Mouse (Mus musculus) brain, adult 2 months (tissue): ENCODE measurements around the gene Fxr2.

ENCODE experiments used
- DNase-seq: peaks from one replicate; pipeline ENCODE4 v3.0.0; 2011; ENCODE audit warnings: low read depth, low spot score

Fxr2 gene

GRCm38 (mm10) chr11:69632284-69633089 is at the start of gene Fxr2:
Fxr2 (plus strand) TSS chr11:69632990.
- DNase-seq: peak; percentile 100

- DNase-seq: no peak
Observed at GRCm38 (mm10) chr11:69584008-69584407, 48.8 kb upstream of the Fxr2 start.

GRCm38 (mm10) chr11:69584937-69585336 is 47.9 kb upstream of the Fxr2 start:
- DNase-seq: no peak

- no peak for DNase-seq
Observed at GRCm38 (mm10) chr11:69585718-69586325, 47.0 kb upstream of the Fxr2 start.

- no peak for DNase-seq
Observed at GRCm38 (mm10) chr11:69589207-69589834, 43.5 kb upstream of the Fxr2 start.

GRCm38 (mm10) chr11:69590622-69591021 is 42.2 kb upstream of the Fxr2 start:
- no peak for DNase-seq

DNA sequence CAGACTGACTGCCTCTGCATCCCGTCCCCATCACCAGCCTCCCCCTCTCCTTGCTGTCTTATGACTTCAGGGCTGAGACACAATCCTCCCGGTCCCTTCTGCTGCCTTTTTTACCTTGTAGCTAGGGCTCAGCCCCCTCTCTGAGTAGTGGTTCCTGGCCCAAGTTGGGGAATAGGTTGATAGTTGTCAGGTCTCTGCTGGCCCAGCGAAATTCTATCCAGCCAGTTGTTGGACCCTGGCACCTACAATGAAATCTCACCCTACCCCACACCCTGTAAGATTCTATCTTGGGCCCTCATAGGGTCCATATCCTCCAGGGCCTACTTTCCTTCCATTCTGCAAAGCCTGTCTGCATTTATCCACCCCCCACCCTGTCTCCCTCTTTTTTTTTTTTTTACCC is 41.4 kb upstream of the Fxr2 start:
- DNase-seq: no peak

- peak; percentile 66 for DNase-seq
Observed at GRCm38 (mm10) chr11:69591899-69592637, 40.7 kb upstream of the Fxr2 start.

- DNase-seq: no peak
Observed at GRCm38 (mm10) chr11:69592799-69593198, 40.0 kb upstream of the Fxr2 start.

DNA sequence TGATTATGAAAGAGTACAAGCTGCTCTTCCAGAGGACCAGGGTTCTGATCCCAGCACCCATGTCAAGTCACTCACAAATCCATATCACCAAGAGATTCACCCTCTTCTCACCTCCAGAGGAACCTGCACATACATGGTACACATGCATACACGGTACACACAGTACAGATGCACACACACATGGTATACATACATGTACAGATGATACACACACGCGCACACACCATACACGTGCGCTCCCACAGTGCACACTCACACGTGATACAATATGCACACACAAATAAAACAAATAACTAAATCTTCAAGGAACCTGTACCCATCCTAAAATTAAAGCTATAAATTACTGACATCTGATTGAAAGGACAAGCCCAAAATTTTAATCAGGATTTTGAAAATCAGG is 37.9 kb upstream of the Fxr2 start:
- no peak for DNase-seq

- no peak for DNase-seq
Observed at GRCm38 (mm10) chr11:69599436-69599835, 33.4 kb upstream of the Fxr2 start.

GRCm38 (mm10) chr11:69600098-69600497 is 32.7 kb upstream of the Fxr2 start:
- peak; percentile 55 for DNase-seq

DNA sequence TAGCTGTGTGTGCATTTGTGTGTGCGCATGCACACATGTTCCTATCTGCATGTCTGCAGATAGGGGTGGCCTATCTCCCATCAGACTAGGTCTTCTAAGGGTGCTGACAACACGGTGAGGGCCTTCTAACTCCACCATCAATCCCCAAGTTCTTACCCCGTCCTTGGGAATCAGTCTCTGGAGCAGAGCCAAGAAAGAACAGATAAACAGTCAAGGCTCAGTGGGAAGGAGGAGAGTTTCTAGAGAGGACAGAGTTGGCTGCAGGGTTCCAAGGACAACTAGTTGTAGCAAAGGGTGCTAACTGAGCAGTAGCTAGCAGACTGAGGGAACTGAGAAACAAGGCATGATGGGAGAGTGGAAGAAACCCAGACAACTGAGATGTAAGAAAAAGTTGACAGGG is 31.0 kb upstream of the Fxr2 start:
- DNase-seq: no peak

DNA sequence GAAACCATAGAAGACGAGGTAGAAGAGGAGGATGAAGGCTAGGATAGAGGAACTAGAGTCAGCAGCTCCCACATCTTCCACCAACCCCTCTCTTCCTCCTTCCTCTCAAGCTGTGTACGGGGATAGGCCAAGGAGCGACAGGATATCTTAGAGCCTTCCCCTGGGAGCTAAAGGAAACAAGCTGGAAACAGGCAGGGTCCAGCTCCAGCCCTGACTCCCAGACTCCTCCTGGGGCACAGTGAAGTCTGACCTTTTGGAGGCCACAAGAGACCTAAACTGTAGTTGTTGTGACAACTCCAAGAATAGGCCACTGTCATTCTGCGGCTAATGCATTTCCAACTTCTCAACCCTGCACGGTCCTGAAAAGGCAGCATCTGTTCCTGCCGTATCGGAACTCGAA is 29.3 kb upstream of the Fxr2 start:
- no peak for DNase-seq

DNA sequence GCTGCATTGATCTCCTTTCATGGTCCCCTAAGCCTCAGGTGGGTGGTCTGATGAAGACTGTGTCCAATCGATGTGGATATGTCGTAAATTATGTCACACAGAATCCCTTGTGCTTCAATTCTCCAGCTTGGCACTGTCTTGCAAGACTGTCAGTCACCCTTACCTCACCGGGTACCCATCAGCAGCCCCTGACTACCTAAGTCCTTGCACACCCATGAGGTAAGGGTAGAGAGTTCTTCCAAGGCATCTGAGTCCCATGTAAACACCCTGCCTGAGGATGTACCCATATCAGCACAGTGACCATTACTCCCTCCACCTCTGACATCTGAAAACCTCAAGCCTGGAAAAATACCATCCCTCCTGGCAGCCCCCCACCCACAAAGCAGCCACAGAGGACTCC is 28.4 kb upstream of the Fxr2 start:
- peak; percentile 39 for DNase-seq

GRCm38 (mm10) chr11:69604795-69605664 is 27.8 kb upstream of the Fxr2 start:
- peak; percentile 77 for DNase-seq

DNA sequence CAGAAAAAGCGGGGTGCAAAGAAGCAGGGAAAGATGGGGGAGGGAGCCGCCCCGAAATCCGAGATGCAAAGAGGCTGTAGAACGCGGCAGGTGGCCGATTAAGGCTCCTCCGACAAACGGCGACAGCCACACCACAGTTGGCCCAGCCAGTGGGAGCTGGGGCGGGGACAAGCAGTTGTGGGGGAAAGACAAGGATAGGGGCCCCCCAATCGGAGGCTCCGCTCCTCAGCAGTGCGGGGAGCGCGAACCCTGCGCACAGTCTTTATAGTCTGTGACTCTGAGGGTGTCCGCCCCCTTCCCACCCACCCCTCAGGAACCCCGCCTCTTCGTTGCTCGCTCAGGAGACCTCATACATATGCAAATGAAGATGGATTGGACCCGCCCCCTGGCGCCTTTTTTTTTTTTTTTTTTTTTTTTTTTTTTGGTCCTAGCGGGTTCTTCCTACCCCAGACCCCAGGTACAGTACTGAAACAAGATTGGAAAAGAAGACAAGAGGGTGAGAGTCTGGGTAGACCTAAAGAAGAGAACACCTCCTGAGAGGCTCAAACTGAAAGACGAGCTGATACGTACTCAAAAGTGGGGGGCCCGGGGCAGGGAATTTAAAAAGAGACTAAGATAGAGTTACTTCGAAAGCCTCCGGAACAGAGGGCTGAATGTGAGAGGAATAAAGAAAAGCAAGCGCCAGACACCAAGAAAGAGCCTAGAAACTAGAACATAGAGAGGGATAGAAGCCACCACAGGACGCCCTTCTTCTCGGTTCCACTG is 26.9 kb upstream of the Fxr2 start, which contains the start of gene Atp1b2:
Atp1b2 (minus strand) TSS at position 217 of the 765 bp plus-strand sequence.
- peak; percentile 97 for DNase-seq

- no peak for DNase-seq
Observed at GRCm38 (mm10) chr11:69606491-69606795, 26.3 kb upstream of the Fxr2 start.

GRCm38 (mm10) chr11:69606832-69607231 is 26.0 kb upstream of the Fxr2 start:
- no peak for DNase-seq

DNA sequence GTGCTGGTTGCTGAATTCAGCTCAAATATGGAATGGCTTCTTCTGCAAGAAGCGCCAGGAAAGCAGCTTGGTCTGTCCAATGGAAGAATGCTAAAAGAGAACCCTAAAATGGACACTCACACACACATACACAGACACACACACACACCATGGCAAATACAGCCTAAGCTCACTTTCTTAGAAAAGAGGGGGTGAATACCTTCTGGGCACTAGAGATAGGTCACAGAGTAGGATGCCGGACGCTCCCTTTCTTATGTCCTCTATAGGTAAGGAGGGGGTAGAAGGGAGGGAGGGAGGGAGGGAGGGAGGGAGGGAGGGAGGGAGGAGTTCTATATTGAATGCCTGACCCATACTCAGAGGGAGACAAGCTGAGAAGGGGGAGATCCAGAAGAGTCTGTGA is 24.3 kb upstream of the Fxr2 start:
- DNase-seq: no peak
